Mouse (Mus musculus) megakaryocyte, embryonic 14.5 days (primary cell): ENCODE measurements at regions not wholly inside any gene's neighbourhood (a gene's known extent, or its start where the extent isn't known, plus 50 kb on each side); places are given as distances from the start of the nearest gene placed in this dataset.

Experiments
- FLI1 ChIP-seq: IDR thresholded peaks from 2 replicates; pipeline ENCODE4 v1.6.1; 2012; ENCODE audit warnings: low read length, inconsistent platforms, mixed read lengths
- GATA1 ChIP-seq: IDR thresholded peaks from 3 replicates; pipeline ENCODE4 v1.6.1; 2012; ENCODE audit warnings: mixed read lengths, low read length, inconsistent platforms, borderline replicate concordance

- TF ChIP-seq FLI1 (no peak), GATA1 (no peak)
Measured at GRCm38 (mm10) chr13:44409720-44410047, 319.6 kb upstream of the Jarid2 start.
